Mouse (Mus musculus) ES-Bruce4 (cell line): ENCODE results near the gene Ctdnep1.
"Not testable (repeated sequence)": the region's sequence is repeated elsewhere in the genome, so short reads cannot be mapped to it uniquely, and the experiment has no call there.

Experiments used
- CTCF ChIP-seq: IDR thresholded peaks from one replicate; pipeline ENCODE4 v1.8.1; 2011; ENCODE audit warnings: low read depth, low read length
- EP300 ChIP-seq: IDR thresholded peaks from 2 replicates; pipeline ENCODE4 v1.6.1; 2011; ENCODE audit warnings: low read depth, low read length; ENCODE audit not compliant: insufficient read depth

DNA sequence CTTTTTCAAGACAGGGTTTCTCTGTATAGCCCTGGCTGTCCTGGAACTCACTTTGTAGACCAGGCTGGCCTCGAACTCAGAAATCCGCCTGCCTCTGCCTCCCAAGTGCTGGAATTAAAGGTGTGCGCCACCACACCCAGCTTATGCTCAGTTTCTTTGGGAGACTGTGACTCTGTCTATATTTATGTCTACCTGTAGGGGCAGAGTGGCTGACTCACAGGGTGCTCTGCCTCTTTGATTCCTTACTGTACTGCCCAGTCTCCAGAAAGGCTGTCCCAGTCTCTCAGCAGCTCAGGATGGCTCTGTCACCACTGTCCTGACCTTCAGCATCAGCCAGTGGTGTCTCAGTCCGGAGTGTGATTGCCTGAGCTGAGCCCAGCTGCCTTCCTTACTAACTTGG, 25.3 kb upstream of the Ctdnep1 start:
- TF ChIP-seq EP300, CTCF: not testable (repeated sequence)
